Mouse (Mus musculus): Measurements from ENCODE around the gene Cend1.

Gene Cend1

GRCm38 (mm10) chr7:141390326-141391259 is 38.7 kb downstream of the Cend1 start:
- no peak for DNase-seq

- DNase-seq, result no peak
These were observed 40.7 kb downstream of the Cend1 start for GRCm38 (mm10) chr7:141388487-141389109.

- DNase-seq, result no peak
These were observed 41.3 kb downstream of the Cend1 start for GRCm38 (mm10) chr7:141387807-141388486.

GRCm38 (mm10) chr7:141381068-141381835 is 48.0 kb downstream of the Cend1 start:
- DNase-seq, result no peak

DNA sequence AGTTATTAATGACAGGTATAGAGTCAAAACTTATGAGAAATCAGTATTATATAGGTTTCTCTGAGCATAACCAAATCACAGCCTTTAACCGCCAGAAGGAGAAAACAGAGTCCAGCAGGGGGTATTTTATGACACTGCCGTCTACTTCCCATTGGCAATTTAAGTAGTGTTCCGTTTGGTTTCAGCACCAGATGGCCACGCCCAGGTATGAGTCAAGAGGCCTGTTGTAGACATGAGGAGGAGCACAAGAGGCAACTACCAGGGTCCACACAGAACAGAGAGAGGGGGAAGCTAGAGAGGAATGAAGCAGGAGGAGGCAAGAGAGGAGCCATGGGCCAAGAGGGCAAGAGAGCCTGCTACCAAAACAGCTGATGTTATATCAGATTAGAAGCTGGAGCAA is 49.7 kb downstream of the Cend1 start:
- DNase-seq, result no peak

Measured in cerebellum, postnatal 36 days (tissue).